Mouse (Mus musculus) frontal cortex, postnatal 36 days (tissue): Measurements from ENCODE around the gene Fam171b.

Experiments used
- DNase-seq, 2 experiments: peaks; one replicate each; pipeline ENCODE4 v3.0.0; 2022; ENCODE audit warnings: low spot score in 2 of 2

Gene Fam171b

GRCm38 (mm10) chr2:83812483-83813272 is at the start of gene Fam171b:
TSS of gene Fam171b (plus strand) at chr2:83812636.
- peak; percentile 85 to 90 for DNase-seq

GRCm38 (mm10) chr2:83766058-83766457 is 46.4 kb upstream of the Fam171b start:
- no peak for DNase-seq

- no peak for DNase-seq
Observed at GRCm38 (mm10) chr2:83766878-83767277, 45.6 kb upstream of the Fam171b start.

GRCm38 (mm10) chr2:83768311-83769047 is 44.0 kb upstream of the Fam171b start:
- DNase-seq, result no peak

- peak; percentile 36 to 83 for DNase-seq
Observed at GRCm38 (mm10) chr2:83771155-83771812, 41.2 kb upstream of the Fam171b start.

- no peak for DNase-seq
Observed at GRCm38 (mm10) chr2:83791330-83792073, 20.9 kb upstream of the Fam171b start.

- no peak for DNase-seq
Observed at GRCm38 (mm10) chr2:83792102-83792501, 20.3 kb upstream of the Fam171b start.

- no peak for DNase-seq
Observed at GRCm38 (mm10) chr2:83795766-83796165, 16.7 kb upstream of the Fam171b start.

- DNase-seq, result no peak
Observed at GRCm38 (mm10) chr2:83797902-83798497, 14.4 kb upstream of the Fam171b start.

GRCm38 (mm10) chr2:83813273-83813892 is 947 bp downstream of the Fam171b start:
- DNase-seq, result peak in 1 of 2 experiments; percentile 58

- peak; percentile 47 to 72 for DNase-seq
Observed at GRCm38 (mm10) chr2:83814009-83814408, 1.6 kb downstream of the Fam171b start.

- DNase-seq, result no peak
Observed at GRCm38 (mm10) chr2:83816147-83816546, 3.7 kb downstream of the Fam171b start.

- no peak for DNase-seq
Observed at GRCm38 (mm10) chr2:83825161-83825560, 12.7 kb downstream of the Fam171b start.

GRCm38 (mm10) chr2:83828895-83829539 is 16.6 kb downstream of the Fam171b start:
- DNase-seq, result no peak

GRCm38 (mm10) chr2:83832903-83833302 is 20.5 kb downstream of the Fam171b start:
- DNase-seq, result no peak

- DNase-seq, result no peak
Observed at GRCm38 (mm10) chr2:83835313-83836070, 23.1 kb downstream of the Fam171b start.

GRCm38 (mm10) chr2:83848495-83848894 is 36.1 kb downstream of the Fam171b start:
- DNase-seq, result no peak

- DNase-seq, result no peak
Observed at GRCm38 (mm10) chr2:83853423-83853822, 41.0 kb downstream of the Fam171b start.

GRCm38 (mm10) chr2:83856236-83856635 is 43.8 kb downstream of the Fam171b start:
- no peak for DNase-seq
